Mouse (Mus musculus) embryonic facial prominence, embryonic 10.5 days (tissue): ENCODE results near the gene Trak1. TPM values are rescaled to one million over a fixed set of nuclear protein-coding genes. Genes with fewer than 3 reads are reported as not detected.
A peak's percentile ranks its signal among the peaks of the same experiment; 100 is the strongest.
"Not testable (repeated sequence)": the region's sequence is repeated elsewhere in the genome, so short reads cannot be mapped to it uniquely, and the experiment has no call there.

Source experiments
- DNase-seq: peaks from one replicate; pipeline ENCODE4 v3.0.0-alpha.2; 2017; ENCODE audit warnings: low spot score
- H3K27ac ChIP-seq: fragments of 300-500 bp; sonication (generic); replicated peaks from 2 replicates; pipeline ENCODE4 v1.5.1; 2016; ENCODE audit warnings: mild to moderate bottlenecking
- H3K27me3 ChIP-seq: fragments of 300-500 bp; sonication (generic); replicated peaks from 2 replicates; pipeline ENCODE4 v1.6.1; 2016; ENCODE audit warnings: low read depth, mild to moderate bottlenecking; ENCODE audit not compliant: poor library complexity, severe bottlenecking
- H3K36me3 ChIP-seq: fragments of 300-500 bp; sonication (generic); replicated peaks from 2 replicates; pipeline ENCODE4 v1.6.1; 2016; ENCODE audit warnings: mild to moderate bottlenecking, moderate library complexity
- H3K4me1 ChIP-seq: fragments of 300-500 bp; sonication (generic); 2 replicates; pipeline ENCODE4 v1.6.1; 2016
- H3K4me3 ChIP-seq: fragments of 300-500 bp; sonication (generic); 2 replicates; pipeline ENCODE4 v1.5.1; 2016; ENCODE audit warnings: mild to moderate bottlenecking, moderate library complexity
- H3K9me3 ChIP-seq: fragments of 300-500 bp; sonication (generic); 2 replicates; pipeline ENCODE4 v1.6.1; 2016; ENCODE audit warnings: mild to moderate bottlenecking
- WGBS: fragments of 180-500 bp; shearing (Covaris S2); methylation state at CpG from one replicate; pipeline ENCODE4 v1.1.7; 2016; 5-methylcytosine and 5-hydroxymethylcytosine counted together
- polyA plus RNA-seq: library from polyadenylated mRNA; unstranded; fragments of >200 nt; fragmentation: Nextera tagmentation; extraction: Ambion mirVana; gene quantifications from 2 replicates; pipeline ENCODE4 v1.2.1, GENCODE M21; 2016

Trak1 gene
- polyA plus RNA-seq, 1 experiment from 2014 or later = 14.1 TPM

GRCm38 (mm10) chr9:121444367-121444707, 147.0 kb downstream of the Trak1 start:
- H3K4me3 ChIP-seq = no peak overlapping the region
- H3K9me3 ChIP-seq = no peaks in the 10 kb centered on the region
- no peaks in the 10 kb centered on the region for H3K27me3 ChIP-seq
- DNase-seq = no peak
- no peak overlapping the region for H3K27ac ChIP-seq
- peaks cover 5% of the 10 kb centered on the region for H3K4me1 ChIP-seq
- peaks cover 72% of the 10 kb centered on the region for H3K36me3 ChIP-seq
- WGBS = 88% methylated on average over 3 of the region's 3 CpGs

- no peaks in the 10 kb centered on the region for H3K9me3 ChIP-seq
- no peak overlapping the region for H3K27ac ChIP-seq
- H3K27me3 ChIP-seq = no peaks in the 10 kb centered on the region
- peaks cover 73% of the 10 kb centered on the region for H3K36me3 ChIP-seq
- H3K4me1 ChIP-seq = peaks cover 5% of the 10 kb centered on the region
- DNase-seq = no peak
- H3K4me3 ChIP-seq = no peak overlapping the region
- 84% methylated on average over 2 of the region's 2 CpGs for WGBS
Observed at GRCm38 (mm10) chr9:121445364-121445763, 148.1 kb downstream of the Trak1 start.

- no peak for DNase-seq
- peaks cover 5% of the 10 kb centered on the region for H3K4me1 ChIP-seq
- WGBS = 89% methylated on average over 13 of the region's 13 CpGs
- H3K27ac ChIP-seq = no peak overlapping the region
- no peaks in the 10 kb centered on the region for H3K9me3 ChIP-seq
- no peak overlapping the region for H3K4me3 ChIP-seq
- H3K36me3 ChIP-seq = peaks cover 69% of the 10 kb centered on the region
- H3K27me3 ChIP-seq = no peaks in the 10 kb centered on the region
Observed at GRCm38 (mm10) chr9:121446431-121446831, 149.1 kb downstream of the Trak1 start.

GRCm38 (mm10) chr9:121452342-121452942, 155.1 kb downstream of the Trak1 start:
- H3K4me1 ChIP-seq, H3K27ac ChIP-seq, DNase-seq, H3K27me3 ChIP-seq, H3K9me3 ChIP-seq, H3K4me3 ChIP-seq: not testable (repeated sequence)
- WGBS = 72% methylated on average over 9 of the region's 9 CpGs
- peaks cover 71% of the 10 kb centered on the region for H3K36me3 ChIP-seq

- Histone ChIP-seq H3K4me1 (peaks cover 5% of the 10 kb centered on the region; the same call in 1 of the 2 replicates), H3K36me3 (peaks cover 64% of the 10 kb centered on the region), H3K27ac (no peak overlapping the region; the same call in 1 of the 2 replicates), H3K4me3 (no peak overlapping the region), H3K27me3 (no peaks in the 10 kb centered on the region), H3K9me3 (no peaks in the 10 kb centered on the region)
- WGBS = 88% methylated on average over 3 of the region's 3 CpGs
- no peak for DNase-seq
Observed at GRCm38 (mm10) chr9:121454891-121455290, 157.6 kb downstream of the Trak1 start.

- 86% methylated on average over 13 of the region's 13 CpGs for WGBS
- H3K36me3 ChIP-seq = peaks cover 80% of the 10 kb centered on the region
Observed at GRCm38 (mm10) chr9:121456739-121457515, 159.6 kb downstream of the Trak1 start.

GRCm38 (mm10) chr9:121458466-121458865, 161.2 kb downstream of the Trak1 start:
- 28% methylated on average over 8 of the region's 8 CpGs for WGBS
- H3K36me3 ChIP-seq = peaks cover 73% of the 10 kb centered on the region
- no peaks in the 10 kb centered on the region for H3K27me3 ChIP-seq
- no peaks in the 10 kb centered on the region for H3K9me3 ChIP-seq
- H3K27ac ChIP-seq = no peak overlapping the region
- DNase-seq = peak; percentile 68
- peaks cover 19% of the 10 kb centered on the region for H3K4me1 ChIP-seq
- H3K4me3 ChIP-seq = no peak overlapping the region

More at GRCm38 (mm10) chr9:121456739-121457515, 159.6 kb downstream of the Trak1 start:
- H3K4me3 ChIP-seq = no peak overlapping the region
- no peaks in the 10 kb centered on the region for H3K27me3 ChIP-seq
- no peak overlapping the region for H3K27ac ChIP-seq
- no peak for DNase-seq
- no peaks in the 10 kb centered on the region for H3K9me3 ChIP-seq
- H3K4me1 ChIP-seq = peaks cover 19% of the 10 kb centered on the region

GRCm38 (mm10) chr9:121459950-121460349, 162.6 kb downstream of the Trak1 start:
- Histone ChIP-seq H3K9me3 (no peaks in the 10 kb centered on the region), H3K36me3 (peaks cover 62% of the 10 kb centered on the region), H3K4me3 (no peak overlapping the region), H3K4me1 (peaks cover 19% of the 10 kb centered on the region), H3K27me3 (no peaks in the 10 kb centered on the region), H3K27ac (no peak overlapping the region)
- no peak for DNase-seq
- 71% methylated on average over 2 of the region's 2 CpGs for WGBS

GRCm38 (mm10) chr9:121460527-121460926, 163.2 kb downstream of the Trak1 start:
- Histone ChIP-seq H3K4me3 (no peak overlapping the region), H3K4me1 (peaks cover 19% of the 10 kb centered on the region), H3K27ac (0 out of 2 replicates have a peak overlapping the region, but pooled peaks have one; percentile 10), H3K9me3 (no peaks in the 10 kb centered on the region), H3K36me3 (peaks cover 57% of the 10 kb centered on the region), H3K27me3 (no peaks in the 10 kb centered on the region)
- 71% methylated on average over 16 of the region's 16 CpGs for WGBS
- no peak for DNase-seq

GRCm38 (mm10) chr9:121467460-121467859, 170.2 kb downstream of the Trak1 start:
- H3K9me3 ChIP-seq = no peaks in the 10 kb centered on the region
- peaks cover 22% of the 10 kb centered on the region for H3K4me1 ChIP-seq
- WGBS = 87% methylated on average over 11 of the region's 11 CpGs
- H3K27me3 ChIP-seq = no peaks in the 10 kb centered on the region
- no peak for DNase-seq
- no peak overlapping the region for H3K4me3 ChIP-seq
- peaks cover 24% of the 10 kb centered on the region; the same call in 1 of the 2 replicates for H3K36me3 ChIP-seq
- H3K27ac ChIP-seq = no peak overlapping the region

- WGBS = 83% methylated on average over 6 of the region's 6 CpGs
- Histone ChIP-seq H3K27me3 (no peaks in the 10 kb centered on the region), H3K4me1 (peaks cover 24% of the 10 kb centered on the region), H3K27ac (no peak overlapping the region), H3K4me3 (no peak overlapping the region), H3K36me3 (peaks cover 23% of the 10 kb centered on the region; the same call in 1 of the 2 replicates), H3K9me3 (no peaks in the 10 kb centered on the region)
- DNase-seq = no peak
Observed at GRCm38 (mm10) chr9:121469711-121470110, 172.4 kb downstream of the Trak1 start.

GRCm38 (mm10) chr9:121474771-121475170, 177.5 kb downstream of the Trak1 start:
- DNase-seq = no peak
- Histone ChIP-seq H3K27ac (no peak overlapping the region), H3K4me1 (peaks cover 28% of the 10 kb centered on the region), H3K36me3 (peaks cover 15% of the 10 kb centered on the region; the same call in 1 of the 2 replicates), H3K27me3 (0 out of 2 replicates have a peak, but pooled peaks cover 3% of the 10 kb centered on the region), H3K9me3 (no peaks in the 10 kb centered on the region), H3K4me3 (no peak overlapping the region)
- 81% methylated on average over 5 of the region's 5 CpGs for WGBS
